9 mouse cellular contexts compared by ENCODE assay signal in the genomic region with DNA sequence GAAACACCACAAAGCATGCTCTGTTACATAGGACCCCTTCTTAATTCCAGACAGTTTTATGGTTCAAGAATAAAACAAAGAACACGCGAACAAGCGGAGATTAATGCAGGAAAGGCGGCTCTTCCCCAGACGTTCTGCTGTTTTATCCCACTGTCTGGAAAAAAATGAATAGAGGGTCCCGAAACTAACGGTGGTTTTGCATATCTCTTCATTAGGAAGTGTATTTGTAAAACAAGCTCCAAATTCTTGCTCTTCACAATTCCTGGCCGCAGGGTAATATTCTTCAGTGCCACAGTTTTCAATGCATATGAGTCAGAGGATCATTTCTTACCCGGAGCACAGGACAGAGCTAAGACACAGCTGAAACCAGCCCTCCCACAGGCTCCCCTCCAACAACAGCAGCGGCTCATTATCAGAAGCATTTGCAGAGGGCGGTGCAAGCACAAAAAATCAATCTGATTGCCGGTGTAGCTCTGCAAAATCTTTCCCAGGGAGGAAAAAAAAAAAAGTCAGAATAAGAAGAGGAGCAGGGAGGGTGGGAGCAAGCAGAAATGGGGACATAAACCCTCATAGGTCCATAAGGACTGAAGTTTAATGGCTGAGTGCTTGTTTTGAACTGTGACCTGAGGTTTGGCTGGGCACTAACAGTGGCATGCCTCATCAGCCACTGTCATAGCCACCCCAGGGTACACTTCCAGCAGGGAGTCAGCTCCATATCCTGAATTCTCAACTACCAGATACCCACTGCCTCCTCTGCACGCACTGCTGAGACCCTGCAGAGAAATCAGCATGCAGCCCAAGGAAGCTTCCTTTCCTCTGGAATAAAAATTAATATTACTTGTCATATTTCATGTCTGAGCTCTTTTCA.
A peak's percentile ranks its signal among the peaks of the same experiment; 100 is the strongest.
DNase-seq lines count a peak whose midpoint lies in the region; ATAC-seq and TF ChIP-seq lines count a peak whose summit lies in the region.
"Had no signal": no experiment of that assay in that cellular context is flagged by ENCODE, and none has a peak within 500 bp of the region (broad histone marks: within the 10 kb centered on the region; RNA-seq: fewer than 3 reads in every experiment).

No protein-coding gene starts in this region.

- no peak overlapping the region for H3K4me3 ChIP-seq in heart, embryonic 13.5 days
- H3K4me3 ChIP-seq in heart, embryonic 10.5 days: no peak overlapping the region
- peak overlapping the region; percentile 20; the same call in 1 of the 2 replicates for H3K4me3 ChIP-seq in cortical plate, adult 2 months (ENCODE audit: insufficient read depth, low read length)
- H3K4me3 ChIP-seq in hindbrain, embryonic 11.5 days (ENCODE audit: low read depth, low read length): no peak overlapping the region
- peak overlapping the region; percentile 26 for H3K4me3 ChIP-seq in midbrain, embryonic 15.5 days

- WGBS in heart, embryonic 13.5 days: 35% methylated on average over 13 of the region's 13 CpGs
- WGBS in heart, embryonic 10.5 days: 39% methylated on average over 13 of the region's 13 CpGs
- WGBS in hindbrain, embryonic 11.5 days: 13% methylated on average over 13 of the region's 13 CpGs
- WGBS in midbrain, embryonic 15.5 days: 3% methylated on average over 13 of the region's 13 CpGs

- no peak for DNase-seq in heart, embryonic 10.5 days (ENCODE audit: low spot score)
- peak; percentile 50 for DNase-seq in hindbrain, embryonic 11.5 days (ENCODE audit: low spot score)
- DNase-seq in thymus, postnatal 0 days (ENCODE audit: low spot score): no peak
- DNase-seq in T-cell, adult 2 months (ENCODE audit: low spot score): no peak
- DNase-seq: gastrocnemius, postnatal 36 days had no signal

- TF ChIP-seq POLR2A in cortical plate, adult 2 months (IDR thresholded peaks at IDR 0.05; ENCODE audit: extremely low read depth, insufficient read depth, low read length): no peak

- no peak overlapping the region for H3K27ac ChIP-seq in heart, embryonic 13.5 days (replicated peaks)
- no peak overlapping the region for H3K27ac ChIP-seq in heart, embryonic 10.5 days
- H3K27ac ChIP-seq in cortical plate, adult 2 months (ENCODE audit: insufficient read depth, low read length): no peak overlapping the region
- H3K27ac ChIP-seq in hindbrain, embryonic 11.5 days (ENCODE audit: low read depth, low read length): peak overlapping the region; percentile 72
- H3K27ac ChIP-seq in midbrain, embryonic 15.5 days: peak overlapping the region; percentile 81

- H3K9ac ChIP-seq in heart, embryonic 13.5 days: no peak overlapping the region
- H3K9ac ChIP-seq in hindbrain, embryonic 11.5 days (ENCODE audit: low read depth, low read length): peak overlapping the region; percentile 17; the same call in 1 of the 2 replicates
- peak overlapping the region; percentile 31 for H3K9ac ChIP-seq in midbrain, embryonic 15.5 days

- H3K4me2 ChIP-seq in heart, embryonic 13.5 days: peak overlapping the region; percentile 29
- peak overlapping the region; percentile 18; the same call in 1 of the 2 replicates for H3K4me2 ChIP-seq in hindbrain, embryonic 11.5 days (replicated peaks; ENCODE audit: low read depth, low read length)
- peak overlapping the region; percentile 47 for H3K4me2 ChIP-seq in midbrain, embryonic 15.5 days

- no peaks in the 10 kb centered on the region for H3K36me3 ChIP-seq in heart, embryonic 13.5 days
- H3K36me3 ChIP-seq in heart, embryonic 10.5 days: no peaks in the 10 kb centered on the region
- no peaks in the 10 kb centered on the region for H3K36me3 ChIP-seq in hindbrain, embryonic 11.5 days (ENCODE audit: control insufficient read depth, insufficient read depth, low read length)
- H3K36me3 ChIP-seq in midbrain, embryonic 15.5 days (replicated peaks): no peaks in the 10 kb centered on the region

- ATAC-seq in heart, embryonic 13.5 days (ENCODE audit: extremely low read depth, insufficient number of reproducible peaks, low FRiP score, low TSS enrichment): no peak
- peak; percentile 89 for ATAC-seq in hindbrain, embryonic 11.5 days (ENCODE audit: low FRiP score)
- peak; percentile 91 for ATAC-seq in midbrain, embryonic 15.5 days (replicated peaks)
- ATAC-seq in inflammation-experienced regulatory T-cells, adult 6 months: no peak

- no peak for TF ChIP-seq CTCF in cortical plate, adult 2 months (IDR thresholded peaks at IDR 0.05; ENCODE audit: extremely low read depth, insufficient read depth, low read length)

- H3K27me3 ChIP-seq in heart, embryonic 13.5 days (replicated peaks): no peaks in the 10 kb centered on the region
- H3K27me3 ChIP-seq in heart, embryonic 10.5 days (ENCODE audit: insufficient read depth, poor library complexity, severe bottlenecking): no peaks in the 10 kb centered on the region
- no peaks in the 10 kb centered on the region for H3K27me3 ChIP-seq in hindbrain, embryonic 11.5 days (ENCODE audit: control insufficient read depth, insufficient read depth, low read length)
- no peaks in the 10 kb centered on the region for H3K27me3 ChIP-seq in midbrain, embryonic 15.5 days (replicated peaks)

- no peaks in the 10 kb centered on the region for H3K4me1 ChIP-seq in heart, embryonic 13.5 days
- H3K4me1 ChIP-seq in heart, embryonic 10.5 days: no peaks in the 10 kb centered on the region
- H3K4me1 ChIP-seq in cortical plate, adult 2 months (ENCODE audit: control insufficient read depth, insufficient read depth, low read length): peaks cover 4% of the 10 kb centered on the region; the same call in 1 of the 2 replicates
- H3K4me1 ChIP-seq in hindbrain, embryonic 11.5 days (replicated peaks; ENCODE audit: control insufficient read depth, insufficient read depth, low read length): no peaks in the 10 kb centered on the region
- peaks cover 18% of the 10 kb centered on the region for H3K4me1 ChIP-seq in midbrain, embryonic 15.5 days

- no peaks in the 10 kb centered on the region for H3K9me3 ChIP-seq in heart, embryonic 13.5 days
- no peaks in the 10 kb centered on the region for H3K9me3 ChIP-seq in heart, embryonic 10.5 days
- H3K9me3 ChIP-seq in hindbrain, embryonic 11.5 days (ENCODE audit: control insufficient read depth, low read length): no peaks in the 10 kb centered on the region
- H3K9me3 ChIP-seq in midbrain, embryonic 15.5 days: no peaks in the 10 kb centered on the region

Comparison
In these comparisons a context has a peak if more than half of its experiments do, and no peak if none do; other contexts are left out.
1. ATAC-seq: peak in hindbrain, embryonic 11.5 days (single experiment) and midbrain, embryonic 15.5 days (single experiment); none in heart, embryonic 13.5 days (single experiment) and inflammation-experienced regulatory T-cells, adult 6 months (single experiment).
2. H3K27ac ChIP-seq: peak in hindbrain, embryonic 11.5 days (single experiment) and midbrain, embryonic 15.5 days (single experiment); none in heart, embryonic 13.5 days (single experiment), heart, embryonic 10.5 days (single experiment) and cortical plate, adult 2 months (single experiment).
3. H3K4me3 ChIP-seq: peak in cortical plate, adult 2 months (single experiment) and midbrain, embryonic 15.5 days (single experiment); none in heart, embryonic 13.5 days (single experiment), heart, embryonic 10.5 days (single experiment) and hindbrain, embryonic 11.5 days (single experiment).
4. Peak in every context shown above with its lines, with median percentiles within 50 percentile points of each other: H3K4me2 ChIP-seq.